Mouse (Mus musculus) lung, adult 2 months (tissue): ENCODE measurements around the gene Tnfrsf14. TPM values are rescaled to one million over a fixed set of nuclear protein-coding genes. Genes with fewer than 3 reads are reported as not detected.

Experiments used
- DNase-seq: peaks from one replicate; pipeline ENCODE4 v3.0.0; 2022
- H3K4me1 ChIP-seq: fragments of 200-500 bp; 2 replicates; pipeline ENCODE4 v1.6.1; 2011; ENCODE audit warnings: low read length; ENCODE audit not compliant: control insufficient read depth, insufficient read depth
- H3K4me3 ChIP-seq: fragments of 200-500 bp; replicated peaks from 2 replicates; pipeline ENCODE3; 2011; ENCODE audit warnings: low read depth, mild to moderate bottlenecking, control low read depth, low read length; ENCODE audit errors: extremely low read depth
- CTCF ChIP-seq: fragments of 200-500 bp; IDR thresholded peaks from 2 replicates; pipeline ENCODE4 v1.5.1; 2011; ENCODE audit warnings: mild to moderate bottlenecking, low read length, control low read depth; ENCODE audit not compliant: insufficient read depth
- POLR2A ChIP-seq: fragments of 200-500 bp; IDR thresholded peaks from 2 replicates; pipeline ENCODE4 v1.6.1; 2011; ENCODE audit warnings: low read depth, mild to moderate bottlenecking, control low read depth, low read length, borderline replicate concordance; ENCODE audit errors: extremely low read depth
- WGBS: fragments of 180-500 bp; shearing (Covaris S2); methylation state at CpG from one replicate; pipeline ENCODE4 v1.1.7; 2018; 5-methylcytosine and 5-hydroxymethylcytosine counted together
- polyA plus RNA-seq: library from polyadenylated mRNA; depleted of rRNA; stranded (reverse); fragments of >200 nt; gene quantifications from 2 replicates; pipeline ENCODE4 v1.2.3, GENCODE M21; 2012

Gene Tnfrsf14
- polyA plus RNA-seq, 1 experiment, result 56.8 TPM

DNA sequence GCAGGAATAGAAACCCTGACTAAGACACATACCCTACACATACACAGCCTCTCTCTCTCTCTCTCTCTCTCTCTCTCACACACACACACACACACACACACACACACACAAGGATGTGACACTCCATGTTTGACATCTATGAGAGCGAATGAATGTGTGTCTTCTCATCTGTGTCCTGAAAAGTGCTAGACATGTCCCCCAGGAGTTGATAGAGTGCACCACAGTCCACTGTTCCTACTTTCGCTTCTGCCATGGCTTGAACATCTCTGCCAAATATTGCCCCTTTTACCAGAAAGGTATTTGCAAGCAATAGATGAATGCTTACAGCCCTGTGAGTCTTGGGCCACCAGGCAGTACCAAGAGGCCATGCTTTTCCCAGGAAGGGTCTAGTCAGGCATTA is 11.8 kb upstream of the Tnfrsf14 start:
- Histone ChIP-seq H3K4me1 (no peaks in the 10 kb centered on the region), H3K4me3 (no peak overlapping the region)
- DNase-seq, result no peak
- TF ChIP-seq CTCF (no peak), POLR2A (no peak)
- WGBS, result 80% methylated on average over 2 of the region's 2 CpGs

DNA sequence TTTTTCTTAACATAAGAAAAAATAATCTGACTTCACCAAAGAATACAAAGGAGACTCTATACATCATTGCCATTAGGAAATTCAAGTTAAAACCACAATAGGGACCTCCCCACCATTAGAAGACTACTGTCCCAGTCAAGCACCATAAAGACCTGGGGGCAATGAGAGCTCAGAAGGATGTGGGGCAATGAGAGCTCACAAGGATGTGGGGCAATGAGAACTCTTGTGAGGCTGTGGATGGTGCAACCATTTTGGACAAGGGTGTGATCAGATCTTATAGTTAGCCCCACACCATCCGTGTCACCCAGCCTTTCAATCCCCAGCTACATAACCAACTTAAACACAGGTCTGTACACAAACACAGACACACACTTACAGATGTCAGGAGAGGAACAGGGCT is 9.4 kb upstream of the Tnfrsf14 start:
- no peak for TF ChIP-seq POLR2A
- no peak for TF ChIP-seq CTCF
- DNase-seq, result no peak
- Histone ChIP-seq H3K4me1 (no peaks in the 10 kb centered on the region), H3K4me3 (no peak overlapping the region)
- 69% methylated on average over 1 of the region's 1 CpGs for WGBS

- no peak for TF ChIP-seq POLR2A
- no peak for TF ChIP-seq CTCF
- DNase-seq, result no peak
- WGBS, result 51% methylated on average over 8 of the region's 8 CpGs
- Histone ChIP-seq H3K4me3 (no peak overlapping the region), H3K4me1 (no peaks in the 10 kb centered on the region)
Observed at GRCm38 (mm10) chr4:154936542-154937255, 8.3 kb upstream of the Tnfrsf14 start.

- H3K4me3 ChIP-seq, result no peak overlapping the region
- DNase-seq, result no peak
- H3K4me1 ChIP-seq, result no peaks in the 10 kb centered on the region
- TF ChIP-seq CTCF (no peak), POLR2A (no peak)
- WGBS, result 84% methylated on average over 7 of the region's 7 CpGs
Observed at GRCm38 (mm10) chr4:154935788-154936187, 7.4 kb upstream of the Tnfrsf14 start.

GRCm38 (mm10) chr4:154934800-154935199 is 6.4 kb upstream of the Tnfrsf14 start:
- no peak overlapping the region for H3K4me3 ChIP-seq
- no peaks in the 10 kb centered on the region for H3K4me1 ChIP-seq
- TF ChIP-seq CTCF, result no peak
- TF ChIP-seq POLR2A, result no peak
- DNase-seq, result no peak
- 71% methylated on average over 2 of the region's 2 CpGs for WGBS

DNA sequence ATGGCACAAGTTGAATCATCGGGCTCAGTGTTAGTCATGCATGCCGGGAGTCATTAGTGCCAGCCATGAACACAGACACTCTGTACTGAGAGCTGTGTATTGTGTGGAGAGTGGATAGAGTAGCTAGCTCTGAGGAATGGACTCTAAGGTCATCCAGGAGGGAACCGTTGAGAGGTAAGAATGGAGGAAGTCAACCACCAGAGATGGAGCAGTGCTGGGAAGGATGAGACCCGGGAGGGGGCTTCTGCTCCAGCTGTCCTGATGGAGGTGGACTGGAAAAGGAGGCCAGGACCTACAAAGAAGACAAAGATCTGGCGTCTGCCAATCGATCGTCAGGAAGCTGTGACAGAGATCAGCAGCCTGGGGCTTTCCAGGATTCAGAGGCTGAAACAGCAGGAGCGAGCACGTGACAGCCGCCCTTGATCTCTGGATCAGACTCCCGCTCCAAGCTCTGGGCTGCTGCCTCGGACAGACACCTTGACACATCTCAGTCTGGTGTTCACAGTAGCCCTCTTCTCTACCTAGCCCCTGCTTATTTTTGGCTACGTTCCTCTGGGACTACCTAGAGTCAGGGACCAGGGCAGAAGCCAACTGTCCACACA is 5.0 kb upstream of the Tnfrsf14 start:
- Histone ChIP-seq H3K4me1 (peaks cover 4% of the 10 kb centered on the region), H3K4me3 (no peak overlapping the region)
- TF ChIP-seq CTCF (no peak), POLR2A (no peak)
- 66% methylated on average over 13 of the region's 13 CpGs for WGBS
- DNase-seq, result no peak

DNA sequence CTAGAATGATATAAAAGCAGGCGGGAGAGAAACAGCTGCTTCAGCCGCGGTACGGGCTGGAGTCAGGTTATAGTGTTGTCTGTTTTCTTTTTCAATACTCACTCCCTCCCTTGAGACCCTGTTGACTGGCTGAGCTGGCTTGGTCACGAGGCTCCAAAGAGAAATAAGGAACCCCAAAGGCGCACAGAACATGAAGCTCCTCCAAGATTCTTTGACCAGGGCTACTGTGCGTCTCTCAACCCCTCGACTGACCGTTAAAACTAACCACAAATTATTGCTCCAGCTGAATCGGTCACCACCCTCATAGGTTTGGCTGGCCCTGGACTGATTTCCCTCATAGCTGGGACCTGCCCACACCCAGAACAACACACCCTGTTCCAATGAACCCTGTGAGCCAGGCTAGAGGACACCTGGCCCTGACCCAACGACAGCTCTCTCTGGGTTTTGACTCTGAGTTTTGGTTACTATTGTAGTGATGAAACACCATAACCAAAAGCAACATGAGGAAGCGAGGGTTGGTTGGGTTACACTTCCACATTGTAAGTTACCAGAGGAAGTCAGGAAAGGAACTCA is 811 bp upstream of the Tnfrsf14 start:
- WGBS, result 72% methylated on average over 12 of the region's 12 CpGs
- H3K4me3 ChIP-seq, result no peak overlapping the region

DNA sequence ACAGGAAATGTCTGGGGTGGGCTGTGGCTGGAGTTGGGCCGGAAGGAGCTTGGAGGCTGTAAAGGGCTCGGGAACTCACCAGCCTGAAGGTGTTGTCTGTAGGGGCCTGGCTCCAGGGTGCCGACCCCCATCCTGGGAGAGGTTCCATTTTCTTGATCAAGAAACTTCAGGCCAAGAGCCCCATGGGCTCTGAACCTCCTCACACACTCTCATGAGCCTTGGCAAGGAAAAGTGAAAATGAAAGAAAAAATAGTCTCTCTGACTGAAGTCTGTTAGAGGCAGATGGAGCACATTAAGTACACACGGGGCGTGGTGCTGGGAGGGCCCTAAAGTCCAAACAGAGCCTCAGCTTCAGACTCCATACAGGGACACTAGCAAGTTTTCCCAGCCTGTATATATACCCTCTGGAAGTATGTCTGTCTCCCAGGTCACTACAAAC is 445 bp downstream of the Tnfrsf14 start:
- peak overlapping the region; percentile 46 for H3K4me3 ChIP-seq
- WGBS, result 8% methylated on average over 5 of the region's 5 CpGs
- TF ChIP-seq POLR2A (peak; percentile 14; the same call in 1 of the 2 replicates), CTCF (no peak)
- H3K4me1 ChIP-seq, result peaks cover 6% of the 10 kb centered on the region
- peak; percentile 53 for DNase-seq

More for the DNA sequence above, 811 bp upstream of the Tnfrsf14 start:
- peaks cover 6% of the 10 kb centered on the region for H3K4me1 ChIP-seq
- no peak for DNase-seq
- no peak for TF ChIP-seq POLR2A
- no peak for TF ChIP-seq CTCF

DNA sequence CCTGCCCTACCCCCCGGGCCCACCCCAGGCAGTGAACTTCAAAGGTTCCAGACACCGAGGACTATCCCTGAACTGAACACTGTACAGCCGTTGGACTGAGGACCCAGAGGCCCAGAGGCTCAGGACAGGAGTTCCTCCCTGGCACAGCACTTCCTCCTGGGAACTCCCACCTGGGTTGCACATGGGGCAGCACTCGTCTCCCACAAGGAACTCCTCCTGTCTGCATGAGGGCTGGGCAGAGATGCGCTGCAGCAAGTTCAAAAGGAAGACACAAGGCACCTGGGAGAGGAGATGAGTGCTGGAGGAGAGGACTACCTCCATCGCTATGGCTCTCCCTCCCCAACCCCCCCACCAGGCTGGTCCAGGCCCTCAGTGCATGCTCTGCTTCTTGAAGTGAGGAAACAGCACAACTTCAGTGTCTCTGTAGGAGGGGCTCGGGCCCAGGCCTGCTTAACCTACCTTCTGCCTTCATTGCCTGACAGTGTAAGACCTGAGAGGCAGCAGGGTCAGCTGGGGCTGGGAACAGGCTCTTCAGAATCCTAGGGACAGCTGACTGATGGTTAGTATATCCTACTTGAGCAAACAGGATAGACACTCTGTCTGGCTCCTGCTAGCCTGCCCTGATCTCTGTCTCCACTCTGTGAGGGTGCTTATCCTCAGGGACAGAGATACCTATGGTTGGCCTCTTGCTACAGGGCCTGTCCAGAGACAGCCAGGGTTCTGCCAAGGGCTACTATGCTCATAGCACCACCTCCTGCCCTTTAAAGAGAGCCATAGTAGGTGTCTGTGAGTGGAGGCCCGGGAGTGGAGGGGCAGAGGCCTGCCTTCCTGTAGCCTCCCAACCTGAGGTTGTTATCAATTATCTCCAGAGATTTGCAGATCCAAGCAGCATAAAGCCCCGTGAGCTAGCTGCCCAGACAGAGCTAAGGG is 1.1 kb downstream of the Tnfrsf14 start:
- no peak for TF ChIP-seq POLR2A
- no peak for TF ChIP-seq CTCF
- 41% methylated on average over 9 of the region's 9 CpGs for WGBS
- H3K4me1 ChIP-seq, result peaks cover 6% of the 10 kb centered on the region
- H3K4me3 ChIP-seq, result peak overlapping the region; percentile 46
- DNase-seq, result peak; percentile 18
